Mouse (Mus musculus) megakaryocyte progenitor cell, adult 5-6 weeks (primary cell): Measurements from ENCODE around the gene Prdm10. TPM values are rescaled to one million over a fixed set of nuclear protein-coding genes. Genes with fewer than 3 reads are reported as not detected.
A peak's percentile ranks its signal among the peaks of the same experiment; 100 is the strongest.

Experiments used
- ATAC-seq: replicated peaks from 2 replicates; pipeline ENCODE4 v1.8.0; 2016; ENCODE audit warnings: mild to moderate bottlenecking, moderate TSS enrichment, inconsistent platforms; ENCODE audit not compliant: poor library complexity
- total RNA-seq, 2 experiments: library from RNA; stranded (forward) in 1 of 2; stranded (reverse) in 1 of 2; fragments of 157-497, 149-512 nt in 1 of 2; fragments of 200-1000 nt in 1 of 2; gene quantifications; 2 replicates each; pipeline versions ENCODE4 v1.2.3 to v1.2.4; 2015 to 2017

The Prdm10 gene
- total RNA-seq, 2 experiments from 2014 or later = 9.2 to 11.7 TPM

- no peak for ATAC-seq
Measured at GRCm38 (mm10) chr9:31262226-31263105, 17.9 kb upstream of the Prdm10 start.

DNA sequence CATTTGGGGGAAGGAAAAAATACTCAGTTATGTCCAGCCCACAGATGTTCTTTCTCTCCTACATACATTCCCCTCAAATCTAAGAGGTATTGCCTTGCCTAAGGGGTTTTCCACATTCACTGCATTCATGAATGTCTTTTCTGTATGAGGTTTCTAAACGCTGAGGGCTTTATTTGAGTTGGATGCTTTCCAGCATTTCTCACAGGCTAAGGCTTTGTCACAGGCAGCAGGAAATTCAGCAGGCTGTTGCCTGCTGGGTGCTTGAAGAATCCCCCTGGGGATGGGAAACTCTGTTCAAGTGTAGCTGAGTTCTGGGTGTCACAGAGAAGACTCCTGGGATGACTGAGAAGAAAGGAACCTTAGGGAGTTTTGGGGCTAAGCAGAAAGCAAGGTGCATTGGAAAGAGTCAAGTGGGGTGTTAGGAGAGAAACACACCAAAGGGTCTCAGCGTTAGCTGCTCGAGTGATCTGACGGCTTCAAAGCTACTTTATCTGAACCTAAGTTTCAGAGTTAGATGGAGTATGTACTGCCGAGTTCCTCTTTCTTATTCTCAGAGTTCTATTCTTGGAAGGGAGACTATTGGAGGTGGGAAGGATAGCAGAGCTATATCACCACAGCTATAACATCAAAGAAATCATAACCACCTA, 14.2 kb upstream of the Prdm10 start:
- ATAC-seq = peak; percentile 22; the same call in 1 of the 2 replicates

- no peak for ATAC-seq
Measured at GRCm38 (mm10) chr9:31271221-31272015, 8.9 kb upstream of the Prdm10 start.

- ATAC-seq = peak; percentile 82
Measured at GRCm38 (mm10) chr9:31272160-31272559, 8.2 kb upstream of the Prdm10 start.

DNA sequence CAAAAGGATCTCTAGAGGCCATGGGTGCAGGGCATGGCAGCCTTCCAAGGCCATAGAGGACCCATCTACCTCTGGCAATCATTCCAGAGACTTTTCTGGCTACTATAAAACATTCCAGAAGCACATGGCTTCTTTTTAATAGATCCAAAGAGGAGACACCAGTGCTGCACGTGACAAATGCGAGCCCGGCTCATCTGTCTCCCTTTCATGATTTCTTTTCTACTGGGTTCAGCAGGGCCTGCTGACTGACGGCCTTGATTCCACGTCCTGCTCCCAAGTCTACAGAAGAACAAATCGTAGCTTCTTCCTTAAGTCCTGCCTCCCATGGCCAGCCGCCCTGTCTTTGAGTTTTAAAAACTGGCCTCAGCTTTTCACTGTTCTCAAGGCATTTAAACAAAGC, 1.7 kb upstream of the Prdm10 start:
- no peak for ATAC-seq

DNA sequence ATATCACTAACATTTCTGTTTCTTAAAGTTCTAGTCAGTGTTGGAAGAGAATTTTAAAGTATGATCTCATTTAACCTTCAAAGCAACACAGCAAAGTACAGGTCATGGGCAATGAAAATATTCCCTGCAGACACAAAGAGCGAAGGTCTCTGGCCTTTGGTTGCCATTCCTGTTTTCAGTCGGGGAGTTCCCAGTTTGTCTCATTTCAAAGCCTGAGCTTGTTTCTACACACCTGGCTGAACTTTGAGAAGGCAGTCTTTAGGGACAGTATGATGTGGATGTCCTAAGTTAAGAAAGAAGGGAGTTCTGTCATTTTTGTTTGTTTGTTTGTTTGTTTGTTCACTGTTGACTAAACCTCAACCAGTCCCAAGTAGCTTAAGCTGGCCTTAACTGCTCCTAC, 1.0 kb upstream of the Prdm10 start:
- ATAC-seq = no peak

- peak; percentile 55 for ATAC-seq
Measured at GRCm38 (mm10) chr9:31279885-31280365, 413 bp upstream of the Prdm10 start.

DNA sequence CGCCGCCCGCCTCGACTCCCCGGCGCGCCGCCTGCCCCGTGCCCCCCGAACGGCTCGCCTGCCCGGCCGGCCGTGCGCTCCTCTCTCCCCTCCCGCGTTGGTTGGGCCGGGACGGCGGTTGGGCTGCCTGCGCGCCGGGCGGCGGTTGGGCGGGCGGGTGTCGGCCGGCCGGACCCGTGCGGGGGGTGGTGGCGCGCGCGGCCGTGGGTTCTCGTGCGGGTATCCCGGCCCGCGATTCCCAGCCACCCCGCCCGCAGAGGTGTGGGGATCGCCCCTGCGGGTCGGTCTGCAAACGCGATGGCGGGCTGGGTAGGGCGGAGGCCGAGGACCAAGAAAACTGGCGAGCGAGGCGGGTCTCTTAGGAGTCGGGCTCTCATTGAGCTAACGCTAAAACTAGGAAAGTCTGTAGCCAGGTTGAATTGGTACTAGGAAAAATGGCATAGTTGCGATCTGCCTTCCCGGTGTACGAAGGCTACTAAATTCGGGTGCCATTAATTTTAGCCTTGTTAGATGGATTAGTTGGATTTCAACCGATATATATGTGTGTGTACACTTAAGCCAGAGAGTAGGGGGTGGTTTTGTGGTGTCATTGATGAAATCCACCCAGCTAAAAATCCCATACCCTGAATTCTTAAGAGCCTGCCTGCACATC, 799 bp downstream of the Prdm10 start:
- peak; percentile 7 for ATAC-seq

DNA sequence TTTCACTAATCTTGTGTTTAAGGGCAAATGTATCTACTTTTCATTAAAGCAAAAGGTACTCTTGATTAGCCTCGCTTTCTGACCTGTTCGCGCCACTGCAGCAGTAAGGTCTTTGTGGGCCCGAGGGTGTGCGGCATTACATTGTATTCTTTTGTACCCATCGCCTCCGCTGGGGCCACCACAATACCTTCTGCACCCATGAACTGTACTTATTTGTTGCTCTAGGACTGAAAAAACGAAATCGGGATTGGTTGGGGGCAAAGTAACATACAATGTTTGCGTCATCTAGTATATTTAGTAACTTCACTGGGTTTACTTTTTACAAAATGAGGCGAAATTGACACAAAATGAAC, 1.3 kb downstream of the Prdm10 start:
- 0 out of 2 replicates have a peak, but pooled peaks have one; percentile 7 for ATAC-seq

DNA sequence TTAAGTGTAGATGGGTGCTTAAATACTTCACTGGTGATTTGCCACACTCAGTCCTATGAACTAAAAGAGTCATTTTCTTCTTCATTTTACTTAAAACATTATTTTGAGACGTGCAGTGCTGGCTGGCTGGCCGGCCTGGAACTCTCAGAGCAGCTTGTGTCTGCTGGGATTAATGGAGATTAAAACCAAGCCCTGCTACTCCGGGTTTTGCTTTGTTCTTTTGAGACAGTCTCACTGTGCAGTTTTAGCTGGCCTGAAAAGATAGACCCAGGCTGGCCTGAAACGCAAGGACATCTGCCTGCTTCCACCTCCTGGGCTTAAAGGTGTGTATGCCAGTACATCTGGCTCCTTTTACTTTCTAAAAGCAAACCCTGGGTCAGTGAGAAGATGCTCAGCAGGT, 2.2 kb downstream of the Prdm10 start:
- ATAC-seq = no peak

DNA sequence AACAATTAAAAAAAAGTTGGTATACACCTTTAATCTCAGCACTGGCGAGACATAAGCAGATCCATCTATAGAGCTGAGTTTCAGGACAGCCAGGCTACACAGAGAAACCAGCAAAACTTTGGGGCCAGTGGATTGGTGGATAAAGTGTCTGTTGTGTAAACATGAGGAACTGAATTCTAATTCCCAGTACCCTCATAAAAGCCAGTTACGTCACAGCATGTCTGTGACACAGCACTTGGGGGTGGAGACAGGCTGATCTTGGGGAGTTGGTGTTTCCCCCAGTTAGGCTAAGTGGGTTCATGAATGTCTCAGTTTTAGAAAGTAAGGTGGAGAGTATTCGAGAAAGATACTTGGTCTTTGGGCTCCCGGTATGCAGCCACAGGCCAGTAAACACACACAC, 2.7 kb downstream of the Prdm10 start:
- ATAC-seq = no peak; the same call in 1 of the 2 replicates

DNA sequence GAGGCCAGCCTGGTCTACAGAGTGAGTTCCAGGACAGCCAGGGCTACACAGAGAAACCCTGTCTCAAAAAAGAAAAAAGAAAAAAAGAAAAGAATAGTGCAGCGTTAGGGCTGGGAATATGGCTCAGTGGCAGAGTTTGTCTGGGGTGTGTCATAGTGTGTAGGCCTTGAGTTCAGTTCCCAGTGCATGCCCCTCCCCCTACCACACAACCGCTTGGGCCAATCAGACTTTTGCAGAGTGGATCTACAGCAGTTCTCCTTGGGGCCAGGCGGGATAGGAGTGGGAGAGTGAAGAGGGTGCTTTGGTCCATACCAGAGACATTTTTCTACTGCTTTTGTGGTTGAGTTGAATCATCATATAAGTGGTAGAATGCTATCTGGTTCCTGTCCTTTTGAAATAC, 3.6 kb downstream of the Prdm10 start:
- no peak for ATAC-seq

DNA sequence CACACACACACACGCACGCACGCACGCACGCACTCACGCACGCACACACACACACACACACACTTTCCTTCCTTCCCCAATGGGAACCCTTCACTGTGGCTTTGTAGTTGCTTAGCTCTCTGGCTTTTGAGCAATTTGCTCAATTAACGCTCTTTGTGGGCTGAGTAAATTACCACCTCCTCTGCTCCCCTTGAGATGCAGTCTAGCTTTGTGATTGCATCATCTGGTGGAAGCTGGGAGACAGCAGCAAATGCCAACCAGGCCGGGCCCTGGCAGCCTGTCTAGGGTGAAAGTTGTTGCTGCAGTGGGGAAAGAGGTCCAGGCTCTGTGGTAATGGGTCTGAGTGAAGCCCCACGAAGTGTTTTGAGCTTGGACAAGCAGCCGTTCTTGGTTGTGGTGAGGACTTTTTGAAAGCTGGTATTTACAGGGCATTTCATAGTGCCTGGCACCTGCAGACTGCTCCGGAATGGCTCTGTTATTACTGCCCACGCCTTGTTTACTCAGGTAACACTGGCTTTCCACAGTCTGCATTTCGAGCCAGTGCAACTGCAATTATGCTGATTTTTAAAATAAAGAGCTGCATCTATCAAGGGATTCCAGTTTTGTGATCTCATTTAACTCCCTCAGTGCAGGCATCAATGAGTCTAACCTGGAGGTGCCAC, 10.0 kb downstream of the Prdm10 start:
- peak; percentile 97 for ATAC-seq

- no peak for ATAC-seq
Measured at GRCm38 (mm10) chr9:31291978-31292377, 11.6 kb downstream of the Prdm10 start.

GRCm38 (mm10) chr9:31293208-31293607, 12.9 kb downstream of the Prdm10 start:
- no peak for ATAC-seq

DNA sequence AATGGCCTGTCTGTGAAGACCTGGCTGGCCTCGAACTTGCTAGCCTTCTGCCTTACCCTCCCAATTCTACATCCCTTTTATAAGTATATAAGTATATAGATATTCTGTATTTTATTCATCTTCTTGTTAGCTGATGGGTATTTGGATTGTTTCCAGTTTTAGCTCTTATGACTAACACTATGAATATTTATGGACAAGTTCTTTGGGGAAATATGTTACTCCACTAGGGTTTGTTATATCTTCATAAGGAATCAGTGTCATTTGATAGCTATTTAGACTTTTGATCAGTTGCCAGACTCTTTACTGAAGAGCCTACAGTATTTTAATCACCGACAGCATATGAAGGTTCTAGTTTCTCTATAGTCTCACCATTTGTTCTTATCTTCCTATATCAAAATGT, 15.0 kb downstream of the Prdm10 start:
- ATAC-seq = no peak

DNA sequence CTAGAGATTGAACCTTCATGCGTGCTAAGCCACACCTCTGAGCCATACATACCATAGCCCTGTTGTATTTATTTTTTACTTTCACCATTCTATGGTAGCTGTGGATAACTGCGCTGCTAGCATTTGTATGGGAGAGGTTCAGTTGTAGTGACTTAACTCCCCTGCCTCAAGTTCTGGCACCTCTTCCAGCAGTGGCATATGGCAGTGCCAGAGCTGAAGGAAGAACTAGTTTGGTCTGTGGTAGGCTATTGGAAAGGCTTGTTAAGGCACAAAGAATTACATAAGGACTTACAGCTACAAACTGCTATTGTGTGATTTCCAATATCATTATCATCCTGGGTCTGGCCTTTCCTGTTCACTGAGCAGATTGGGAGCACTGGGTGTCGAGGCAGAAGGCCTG, 16.0 kb downstream of the Prdm10 start:
- no peak for ATAC-seq

GRCm38 (mm10) chr9:31298751-31299150, 18.4 kb downstream of the Prdm10 start:
- no peak for ATAC-seq

GRCm38 (mm10) chr9:31300525-31300924, 20.2 kb downstream of the Prdm10 start:
- peak; percentile 59 for ATAC-seq

DNA sequence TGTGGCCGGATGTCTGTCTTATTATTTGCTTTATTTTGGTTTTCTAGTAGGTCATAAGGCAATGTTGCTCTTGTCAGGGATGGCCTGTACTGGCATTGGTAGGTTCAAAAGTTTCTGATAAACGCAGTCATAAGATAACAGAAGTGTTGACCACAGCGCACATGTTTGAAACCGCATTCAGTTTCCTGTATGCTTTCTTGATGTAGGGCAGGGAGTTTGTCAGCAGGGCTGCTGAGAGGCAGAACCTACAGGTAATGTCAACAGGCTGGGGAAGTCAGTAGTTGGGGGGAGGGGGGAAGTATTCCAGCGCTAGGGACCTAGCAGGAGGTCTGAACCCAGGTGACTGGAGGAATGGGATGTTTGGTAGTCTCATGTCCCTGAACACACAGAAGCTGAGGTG, 20.8 kb downstream of the Prdm10 start:
- ATAC-seq = peak; percentile 63
